Mouse (Mus musculus) G1E-ER4 (cell line): ENCODE measurements around the gene Zfp365. TPM values are rescaled to one million over a fixed set of nuclear protein-coding genes. Genes with fewer than 3 reads are reported as not detected.

Experiments
- GATA1 ChIP-seq: IDR thresholded peaks from one replicate; pipeline ENCODE4 v1.8.0; 2012; ENCODE audit warnings: low read length, inconsistent platforms
- polyA plus RNA-seq: library from polyadenylated mRNA; stranded (reverse); fragments of >175 nt; gene quantifications from 2 replicates; pipeline ENCODE4 v1.2.3, GENCODE M21; 2012

Zfp365 gene
- not detected in 2 replicates for polyA plus RNA-seq

DNA sequence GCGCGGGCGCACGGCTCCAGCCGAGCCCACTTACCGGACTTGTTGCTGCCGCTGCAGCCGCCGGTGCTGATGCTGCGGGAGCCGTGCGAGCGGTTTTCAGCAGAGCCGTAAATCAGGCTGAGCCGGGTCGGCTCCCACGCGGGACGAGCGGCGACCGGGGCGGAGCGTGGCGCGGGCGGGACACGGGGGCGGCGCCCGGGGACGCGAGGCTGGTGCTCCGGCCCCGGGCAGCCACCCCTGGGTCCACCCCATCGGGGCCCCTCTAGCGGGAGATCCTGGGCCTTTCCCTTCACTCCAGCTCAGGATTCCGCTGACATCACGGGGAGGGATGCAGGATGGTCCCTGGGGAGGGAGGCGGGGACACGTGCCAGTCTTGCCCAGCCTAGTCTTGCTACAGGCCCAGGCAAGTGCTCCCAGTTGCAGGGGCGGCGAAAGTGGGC lies at the start of gene Zfp365:
Zfp365 (minus strand) TSS at position 326 of the 440 bp plus-strand sequence.
- no peak for TF ChIP-seq GATA1

DNA sequence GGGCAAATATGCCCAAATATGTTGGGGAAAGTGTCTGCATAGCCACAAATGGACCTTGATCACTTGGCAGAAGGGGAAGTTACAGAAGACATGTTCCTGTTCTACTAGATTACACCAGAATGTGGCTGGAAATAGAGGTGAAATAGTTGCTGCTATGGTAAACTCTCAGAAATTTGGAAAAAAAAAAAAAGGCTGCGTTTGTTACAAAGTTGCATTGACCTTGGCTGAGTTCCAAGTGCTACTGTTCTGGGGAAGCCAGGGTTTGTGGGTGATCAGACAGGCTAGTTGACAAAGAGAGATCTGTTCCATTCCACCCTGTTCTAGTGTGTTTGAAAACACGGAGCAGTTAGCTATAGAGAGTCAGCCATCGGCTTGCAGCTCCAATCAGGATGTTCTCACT lies 47.5 kb upstream of the Zfp365 start:
- no peak for TF ChIP-seq GATA1

DNA sequence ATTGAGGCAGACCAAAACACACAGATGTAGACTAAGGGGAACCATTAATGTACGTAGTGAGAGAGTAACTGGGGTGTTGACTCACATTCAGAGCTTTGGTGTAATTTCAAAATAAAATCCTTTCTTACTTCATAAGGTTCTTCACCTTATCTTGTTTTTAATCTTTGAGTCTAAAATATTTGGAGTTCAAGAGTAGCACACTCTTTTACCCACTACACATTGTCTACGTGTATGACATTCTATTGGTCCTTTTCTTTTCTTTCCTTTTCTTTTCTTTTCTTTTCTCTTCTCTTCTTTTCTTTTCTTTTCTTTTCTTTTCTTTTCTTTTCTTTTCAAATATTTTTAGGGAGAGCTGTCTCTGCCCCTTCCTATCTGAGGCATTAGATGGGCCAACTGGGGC lies 43.5 kb upstream of the Zfp365 start:
- TF ChIP-seq GATA1: no peak

DNA sequence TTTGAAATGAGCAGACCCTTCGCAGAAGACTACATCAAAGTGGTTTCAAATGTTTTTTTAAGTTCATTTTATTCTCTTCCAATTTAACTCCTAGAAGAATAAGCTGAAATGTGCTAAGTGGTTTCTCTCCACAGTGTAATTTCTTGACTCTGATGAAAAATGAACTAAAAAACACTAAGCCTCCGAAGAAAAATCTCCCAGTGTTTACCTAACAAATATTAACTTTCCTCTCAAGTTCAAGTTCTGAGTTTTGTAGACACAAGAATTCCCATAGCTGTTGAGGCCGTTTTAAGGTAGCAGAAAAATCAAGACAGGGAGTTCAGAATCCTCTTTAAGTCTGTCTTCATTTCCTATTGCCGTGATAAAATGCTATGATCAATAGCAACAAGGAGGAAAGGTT lies 39.2 kb upstream of the Zfp365 start:
- no peak for TF ChIP-seq GATA1

DNA sequence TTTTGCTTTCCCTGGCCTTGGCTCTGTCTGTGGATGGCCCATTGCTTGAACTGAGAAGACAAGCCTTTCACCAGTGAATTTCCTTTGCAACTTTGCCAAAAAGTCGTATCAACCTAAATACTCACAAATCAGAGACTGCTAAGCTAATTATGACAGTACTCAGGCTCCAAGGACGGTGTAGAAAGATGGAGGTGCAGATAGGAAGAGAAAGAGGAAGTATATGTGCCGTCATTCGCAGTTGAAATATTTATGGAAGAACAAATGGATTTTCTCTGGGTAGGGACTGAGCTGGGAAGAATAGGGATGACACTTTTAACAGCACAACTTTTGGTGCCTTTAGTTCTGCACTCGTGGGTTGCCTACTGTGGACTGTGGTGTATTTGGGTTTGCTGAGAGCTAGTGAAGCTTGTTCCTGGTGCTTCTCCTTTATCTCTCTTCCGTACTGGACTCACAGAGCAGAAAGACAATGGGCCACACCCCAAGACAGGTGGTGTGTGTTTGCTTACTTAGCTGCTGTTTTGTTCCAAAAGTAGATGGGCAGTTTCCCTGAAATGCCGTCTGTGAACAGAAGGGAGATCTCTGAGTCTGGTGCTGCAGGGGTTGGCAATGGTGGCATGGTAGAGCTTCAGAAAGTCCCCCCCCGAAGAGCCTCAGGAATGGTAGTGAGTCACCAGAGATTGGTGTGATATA lies 37.7 kb upstream of the Zfp365 start:
- no peak for TF ChIP-seq GATA1

DNA sequence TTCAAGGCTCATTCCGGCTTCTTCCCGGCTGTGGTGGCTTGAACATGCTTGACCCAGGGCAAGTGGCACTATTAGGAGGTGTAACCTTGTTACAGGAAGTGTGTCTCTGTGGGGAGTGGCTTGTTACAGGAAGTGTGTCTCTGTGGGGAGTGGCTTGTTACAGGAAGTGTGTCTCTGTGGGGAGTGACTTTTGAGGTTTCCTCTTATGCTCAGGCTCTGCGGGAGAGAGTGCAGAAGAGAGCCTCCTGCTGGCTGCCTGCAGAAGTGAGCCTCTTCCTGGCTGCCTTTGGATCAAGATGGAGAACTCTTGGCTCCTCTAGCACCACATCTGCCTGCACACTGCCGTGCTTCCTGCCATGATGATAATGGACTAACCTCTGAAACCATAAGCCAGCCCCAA lies 31.1 kb upstream of the Zfp365 start:
- TF ChIP-seq GATA1: no peak

DNA sequence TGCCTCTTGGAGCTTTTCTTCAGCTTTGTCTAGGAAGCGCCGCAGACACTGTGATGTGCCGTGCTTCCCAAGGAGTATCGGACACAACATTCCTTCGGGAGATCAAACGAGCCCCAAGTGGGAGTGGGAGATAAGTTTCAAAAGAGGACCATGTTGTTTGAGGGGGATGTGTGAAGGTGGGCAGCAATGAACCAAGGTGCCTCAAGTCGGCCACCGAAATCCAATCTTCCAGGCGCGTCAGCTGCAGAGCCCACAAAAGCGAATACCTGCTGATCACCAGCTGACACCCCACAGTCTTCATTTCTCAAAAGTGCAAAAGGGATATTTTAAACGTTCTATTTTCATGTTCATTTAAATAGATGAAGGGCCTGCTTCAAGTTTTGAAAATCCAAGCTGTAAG lies 27.1 kb upstream of the Zfp365 start:
- TF ChIP-seq GATA1: no peak

DNA sequence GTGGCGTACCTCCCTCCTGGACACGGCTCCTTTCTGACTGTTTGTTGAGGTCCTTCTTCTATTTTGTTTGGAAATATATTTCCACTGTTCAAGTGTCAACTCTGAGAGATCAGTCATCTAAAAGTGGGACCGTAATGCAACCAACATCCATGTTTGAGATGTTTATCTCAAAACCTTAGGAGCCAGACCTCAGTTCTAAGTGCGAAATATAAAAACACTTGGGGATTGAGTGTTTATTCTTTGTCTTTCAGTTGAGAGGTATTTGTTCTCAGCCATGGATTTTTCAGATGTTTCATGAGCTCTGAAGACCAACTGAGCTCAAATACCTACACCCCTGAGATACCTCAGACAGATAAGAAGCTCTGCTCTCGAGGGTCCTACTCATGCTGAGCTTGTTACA lies 25.3 kb upstream of the Zfp365 start:
- no peak for TF ChIP-seq GATA1

DNA sequence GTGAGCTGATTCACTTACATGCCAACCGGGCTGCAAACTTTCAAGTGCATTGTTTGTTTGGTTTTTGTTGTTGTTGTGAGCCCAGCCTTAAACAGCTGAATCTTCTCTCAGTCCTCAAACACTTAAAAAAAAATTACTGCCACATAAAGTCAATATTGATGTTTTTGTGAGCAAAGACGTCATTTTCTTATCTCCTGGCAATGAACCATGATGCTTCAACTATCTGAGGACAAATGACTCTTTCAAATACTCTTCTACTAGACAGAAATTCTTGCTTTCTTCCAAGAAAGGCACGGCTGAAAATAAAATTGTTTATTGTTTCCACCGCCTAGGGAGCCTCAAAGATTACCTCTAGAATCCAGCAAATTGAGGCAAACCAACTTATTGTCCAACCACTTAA lies 24.5 kb upstream of the Zfp365 start:
- TF ChIP-seq GATA1: no peak

DNA sequence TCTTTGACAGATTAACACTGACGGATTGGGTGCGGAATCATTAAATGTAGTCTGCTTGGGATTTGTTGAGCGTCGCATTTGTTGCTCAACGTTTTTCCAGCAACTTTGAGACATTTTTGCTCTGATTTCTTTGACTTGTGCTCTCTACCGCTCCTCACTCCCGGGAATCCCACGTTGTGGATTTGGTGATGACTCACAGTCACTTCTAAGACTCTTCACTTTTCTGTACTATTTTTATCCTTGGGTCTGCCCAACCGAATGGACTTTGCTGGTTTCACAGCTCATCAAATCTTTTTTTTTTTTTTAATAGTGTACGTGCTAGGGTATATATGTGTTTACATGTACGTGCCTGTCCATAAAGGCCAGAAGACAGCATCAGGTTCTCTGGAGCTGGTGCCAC lies 20.3 kb upstream of the Zfp365 start:
- no peak for TF ChIP-seq GATA1

DNA sequence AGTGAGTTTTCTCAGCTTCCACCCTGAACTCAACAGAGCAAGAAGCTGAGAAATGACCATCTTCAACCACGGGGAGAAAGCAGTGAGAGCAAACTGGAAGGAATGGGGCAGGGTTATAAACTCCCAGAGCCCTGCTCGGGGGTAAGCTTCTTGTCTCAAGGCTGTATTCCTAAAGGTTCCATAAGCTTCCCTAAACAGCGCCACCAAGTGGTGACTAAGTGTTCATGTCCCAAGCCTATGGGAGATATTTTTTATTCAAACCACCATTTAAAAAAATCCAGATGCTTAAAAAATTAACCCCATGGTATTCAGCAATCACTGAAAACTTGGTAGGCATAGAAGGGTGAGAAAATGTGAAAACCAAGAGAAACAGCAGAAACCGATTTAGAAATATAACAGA lies 18.9 kb upstream of the Zfp365 start:
- no peak for TF ChIP-seq GATA1

DNA sequence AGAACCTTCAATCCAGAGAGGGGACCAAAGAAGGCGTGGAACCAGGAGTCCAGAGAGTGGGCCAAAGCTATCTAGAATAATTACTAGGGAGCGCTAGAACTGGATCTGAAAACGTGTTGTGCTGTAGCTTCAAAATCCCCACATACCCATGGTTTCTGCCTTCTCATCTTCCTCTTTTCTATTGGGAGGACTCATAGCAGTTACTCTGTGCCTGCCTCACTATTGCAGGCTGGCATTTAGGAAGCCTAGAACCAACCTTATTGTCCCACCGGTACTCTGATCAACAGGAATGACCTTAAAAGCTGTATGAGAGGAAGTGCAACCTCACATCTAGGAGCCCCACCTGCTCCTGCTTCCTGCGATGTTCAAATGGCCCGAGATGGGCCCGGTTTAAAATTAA lies 16.1 kb upstream of the Zfp365 start:
- no peak for TF ChIP-seq GATA1

DNA sequence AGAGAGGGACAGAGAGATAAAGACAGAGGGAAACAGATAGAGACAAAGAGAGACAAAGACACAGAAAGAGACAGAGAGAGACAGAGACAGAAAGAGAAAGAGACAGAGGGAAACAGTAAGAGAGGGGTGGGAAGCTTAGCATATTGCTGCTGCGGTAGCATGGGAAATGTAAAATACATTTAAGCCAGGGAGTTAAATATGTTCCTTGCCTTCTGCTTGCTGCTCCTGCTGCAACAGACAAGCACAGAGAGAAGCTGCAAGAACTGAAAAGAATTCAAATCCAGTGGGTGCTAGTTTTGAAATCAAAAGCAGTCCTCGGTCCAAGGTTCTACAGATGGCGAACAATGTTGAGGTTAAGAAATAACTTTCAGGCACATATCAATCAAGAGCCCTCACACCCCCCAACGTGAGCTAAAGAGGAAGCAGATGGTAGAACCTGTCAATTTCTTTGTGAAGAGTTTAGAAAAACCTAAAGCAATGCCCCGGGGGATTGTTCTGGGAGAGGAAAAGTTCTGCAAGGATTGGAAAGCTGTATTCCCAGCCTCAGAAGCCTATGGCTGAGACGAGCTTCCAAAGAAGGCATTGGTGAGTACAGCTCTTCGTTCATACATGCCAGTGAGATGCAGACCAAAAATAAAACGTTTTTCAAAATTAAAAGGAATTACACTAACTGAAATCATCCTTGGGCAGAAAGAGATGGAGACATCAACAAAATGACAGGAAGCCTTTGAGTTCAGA lies 15.4 kb upstream of the Zfp365 start:
- TF ChIP-seq GATA1: no peak

DNA sequence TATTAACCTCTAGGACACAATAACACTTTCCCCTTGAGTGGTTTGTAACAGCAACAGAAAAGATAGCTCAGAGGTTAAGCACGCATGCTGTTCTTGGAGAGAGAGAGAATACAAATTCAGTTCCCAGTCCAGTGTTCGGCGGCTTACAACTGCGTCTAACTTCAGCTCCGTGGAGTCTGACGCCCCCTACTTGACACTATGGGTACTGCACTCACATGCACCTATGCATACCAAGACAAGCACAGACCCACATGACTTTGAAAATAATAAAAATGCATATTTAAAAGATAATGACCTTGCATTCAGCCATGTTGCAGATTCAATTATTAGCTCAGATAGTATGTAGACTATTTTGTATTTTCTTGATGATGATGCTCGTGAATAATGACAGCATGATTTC lies 11.6 kb upstream of the Zfp365 start:
- no peak for TF ChIP-seq GATA1

DNA sequence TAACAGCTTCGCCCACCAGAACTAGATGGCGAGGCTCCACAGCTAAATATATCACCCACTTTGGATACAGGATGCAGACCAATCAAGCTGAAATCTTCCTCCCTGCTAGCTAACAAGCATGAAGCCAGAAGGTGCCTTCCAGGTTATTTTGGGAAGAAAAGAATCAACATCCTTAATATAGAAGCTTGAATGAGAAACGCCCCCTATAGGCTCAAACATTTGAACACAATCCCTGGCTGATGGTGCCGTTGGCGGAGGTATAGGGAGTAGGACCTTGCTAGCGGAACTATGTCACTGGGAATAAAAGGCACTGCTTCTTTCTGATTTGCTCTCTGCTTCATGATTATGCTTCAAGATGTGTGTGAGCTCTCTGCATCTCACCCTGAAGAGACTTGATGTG lies 9.3 kb upstream of the Zfp365 start:
- no peak for TF ChIP-seq GATA1

DNA sequence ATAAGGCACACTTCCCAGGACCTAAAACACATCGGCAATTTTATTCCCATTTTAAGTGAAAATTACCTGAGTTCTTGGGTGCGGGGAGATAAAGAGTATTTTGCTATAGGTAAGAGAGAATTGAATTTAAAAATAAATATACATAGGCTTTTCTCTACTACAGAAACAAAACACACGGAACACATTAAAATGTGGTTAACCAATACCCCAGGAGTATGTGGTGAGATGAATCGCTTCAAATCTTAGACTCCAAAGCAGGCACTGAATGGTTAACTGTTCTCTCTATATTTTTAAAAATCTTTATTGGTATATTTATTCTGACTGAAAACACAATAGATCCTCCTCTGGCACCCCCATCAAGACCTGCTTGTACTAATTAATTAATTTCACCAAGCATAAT lies 7.2 kb upstream of the Zfp365 start:
- no peak for TF ChIP-seq GATA1
